Mouse (Mus musculus) heart, embryonic 13.5 days (tissue): Measurements from ENCODE around the gene Ctxn1. TPM values are rescaled to one million over a fixed set of nuclear protein-coding genes. Genes with fewer than 3 reads are reported as not detected.

Experiments used
- ATAC-seq: fragments of 200-750 bp; cut with Nextera tagmentation; 2 replicates; pipeline ENCODE4 v1.8.0; 2017; ENCODE audit warnings: moderate TSS enrichment; ENCODE audit not compliant: insufficient number of reproducible peaks, low FRiP score, low TSS enrichment; ENCODE audit errors: extremely low read depth
- H3K27ac ChIP-seq: fragments of 300-500 bp; sonication (generic); replicated peaks from 2 replicates; pipeline ENCODE4 v1.5.1; 2015; ENCODE audit warnings: moderate library complexity, mild to moderate bottlenecking, inconsistent platforms
- H3K27me3 ChIP-seq: fragments of 300-500 bp; sonication (generic); replicated peaks from 2 replicates; pipeline ENCODE4 v1.6.1; 2015; ENCODE audit warnings: mild to moderate bottlenecking, inconsistent platforms
- H3K36me3 ChIP-seq: fragments of 300-500 bp; sonication (generic); 2 replicates; pipeline ENCODE4 v1.6.1; 2015; ENCODE audit warnings: mild to moderate bottlenecking, inconsistent platforms
- H3K4me1 ChIP-seq: fragments of 300-500 bp; sonication (generic); 2 replicates; pipeline ENCODE4 v1.6.1; 2015; ENCODE audit warnings: inconsistent platforms
- H3K4me2 ChIP-seq: fragments of 300-500 bp; sonication (generic); 2 replicates; pipeline ENCODE4 v1.6.1; 2015; ENCODE audit warnings: inconsistent platforms, mild to moderate bottlenecking, moderate library complexity
- H3K4me3 ChIP-seq: fragments of 300-500 bp; sonication (generic); 2 replicates; pipeline ENCODE4 v1.5.1; 2015; ENCODE audit warnings: moderate library complexity, mild to moderate bottlenecking, inconsistent platforms
- H3K9ac ChIP-seq: fragments of 300-500 bp; sonication (generic); 2 replicates; pipeline ENCODE4 v1.6.1; 2015; ENCODE audit warnings: inconsistent platforms, mild to moderate bottlenecking, moderate library complexity
- H3K9me3 ChIP-seq: fragments of 300-500 bp; sonication (generic); 2 replicates; pipeline ENCODE4 v1.6.1; 2016; ENCODE audit warnings: inconsistent platforms
- WGBS: fragments of 180-500 bp; shearing (Covaris S2); methylation state at CpG from one replicate; pipeline ENCODE4 v1.1.7; 2015; ENCODE audit warnings: mixed read lengths; 5-methylcytosine and 5-hydroxymethylcytosine counted together
- polyA plus RNA-seq: library from polyadenylated mRNA; unstranded; fragments of >200 nt; fragmentation: Nextera tagmentation; extraction: Ambion mirVana; gene quantifications from 2 replicates; pipeline ENCODE4 v1.2.1, GENCODE M21; 2015

The Ctxn1 gene
- polyA plus RNA-seq, 1 experiment from 2014 or later = 35.1 TPM

DNA sequence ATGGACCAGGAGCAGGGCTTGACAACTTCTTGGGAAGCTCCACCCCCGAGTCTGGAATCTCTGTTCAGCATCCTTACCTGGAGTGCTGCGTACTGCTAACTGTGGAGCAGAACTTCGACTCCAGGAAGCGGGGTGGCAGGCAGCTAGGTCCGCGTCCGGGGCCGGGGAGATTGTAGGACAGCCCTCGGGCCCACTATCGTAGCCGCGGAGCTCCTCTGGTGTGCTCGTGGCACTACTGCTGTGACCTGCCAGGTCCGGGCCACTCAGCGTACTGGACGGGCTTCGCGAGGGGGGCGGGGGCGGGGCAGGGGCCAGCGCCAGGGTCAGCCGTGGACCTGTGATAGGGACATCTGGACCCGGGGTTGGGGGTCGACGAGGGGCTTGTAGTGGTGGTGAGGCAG is 46.3 kb downstream of the Ctxn1 start:
- Histone ChIP-seq H3K9ac (peak overlapping the region; percentile 71), H3K4me1 (peaks cover 37% of the 10 kb centered on the region), H3K4me2 (peak overlapping the region; percentile 82), H3K4me3 (peak overlapping the region; percentile 51), H3K9me3 (no peaks in the 10 kb centered on the region), H3K27me3 (peaks cover 80% of the 10 kb centered on the region), H3K36me3 (peaks cover 3% of the 10 kb centered on the region; the same call in 1 of the 2 replicates), H3K27ac (no peak overlapping the region)
- under 1% methylated on average over 25 of the region's 25 CpGs for WGBS
- peak; percentile 48 for ATAC-seq

DNA sequence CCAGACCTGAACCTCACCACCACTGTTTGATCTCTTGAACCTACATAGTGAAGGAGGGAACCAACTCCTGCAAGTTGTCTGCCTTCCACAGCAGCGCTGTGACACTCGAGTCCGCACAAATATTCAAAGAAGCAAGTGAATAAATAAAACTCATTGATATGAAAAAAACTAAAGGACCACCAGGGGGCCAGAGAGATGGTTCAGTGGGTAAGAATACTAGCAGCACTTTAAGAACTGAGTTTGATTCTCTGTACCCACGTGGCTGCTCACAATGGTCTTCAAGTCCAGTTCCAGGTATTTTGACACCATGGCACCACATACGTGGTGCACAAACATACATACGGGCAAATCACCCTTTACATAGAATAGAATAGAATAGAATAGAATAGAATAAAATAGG is 48.0 kb downstream of the Ctxn1 start:
- H3K4me3 ChIP-seq = no peak overlapping the region
- peaks cover 80% of the 10 kb centered on the region for H3K27me3 ChIP-seq
- no peak overlapping the region for H3K4me2 ChIP-seq
- H3K9ac ChIP-seq = no peak overlapping the region
- peaks cover 3% of the 10 kb centered on the region; the same call in 1 of the 2 replicates for H3K36me3 ChIP-seq
- WGBS = 73% methylated on average over 6 of the region's 6 CpGs
- ATAC-seq = no peak
- H3K27ac ChIP-seq = no peak overlapping the region
- H3K4me1 ChIP-seq = peaks cover 34% of the 10 kb centered on the region
- H3K9me3 ChIP-seq = no peaks in the 10 kb centered on the region

Other genes with a start within 250 kb of the Ctxn1 start
- not detected in 2 replicates for gene Cd209f, start 153.4 kb downstream of the Ctxn1 start, polyA plus RNA-seq
- gene Cd209g, start 125.2 kb downstream of the Ctxn1 start, polyA plus RNA-seq = not detected in 2 replicates
- 14.3 and 15.3 TPM in 2 replicates for gene Evi5l, start 92.7 kb downstream of the Ctxn1 start, polyA plus RNA-seq
- gene Prr36, start 41.8 kb downstream of the Ctxn1 start, polyA plus RNA-seq = 0.72 and 0.87 TPM in 2 replicates
- 0.06 TPM in 1 of 2 replicates, not detected in the other for gene Lrrc8e, start 32.4 kb downstream of the Ctxn1 start, polyA plus RNA-seq
- gene Map2k7, start 20.5 kb downstream of the Ctxn1 start, polyA plus RNA-seq = 18.8 and 22.8 TPM in 2 replicates
- gene Gm49320, start 20.4 kb downstream of the Ctxn1 start, polyA plus RNA-seq = 0.52 TPM in 1 of 2 replicates, not detected in the other
- 2.2 and 2.5 TPM in 2 replicates for gene Tgfbr3l, start 11.1 kb downstream of the Ctxn1 start, polyA plus RNA-seq
- 39.5 and 42.8 TPM in 2 replicates for gene Snapc2, start 6.2 kb downstream of the Ctxn1 start, polyA plus RNA-seq
- 54.4 and 54.9 TPM in 2 replicates for gene Timm44, start 16.6 kb upstream of the Ctxn1 start, polyA plus RNA-seq
- gene Ccl25, start 65.9 kb upstream of the Ctxn1 start, polyA plus RNA-seq = 11.5 and 14.6 TPM in 2 replicates
- 162 and 163 TPM in 2 replicates for gene Elavl1, start 66.1 kb upstream of the Ctxn1 start, polyA plus RNA-seq
- gene Cers4, start 233.8 kb upstream of the Ctxn1 start, polyA plus RNA-seq = 37.3 and 39.9 TPM in 2 replicates